Mouse (Mus musculus) kidney, embryonic 16.5 days (tissue): Measurements from ENCODE around the gene Spz1. TPM values are rescaled to one million over a fixed set of nuclear protein-coding genes. Genes with fewer than 3 reads are reported as not detected.

ENCODE experiments used
- ATAC-seq: fragments of 200-750 bp; cut with Nextera tagmentation; 2 replicates; pipeline ENCODE4 v1.8.0; 2017; ENCODE audit warnings: moderate TSS enrichment; ENCODE audit not compliant: low FRiP score, low TSS enrichment
- H3K27ac ChIP-seq: fragments of 300-500 bp; sonication (generic); 2 replicates; pipeline ENCODE4 v1.5.1; 2014; ENCODE audit warnings: low read length
- H3K27me3 ChIP-seq: fragments of 300-500 bp; sonication (generic); 2 replicates; pipeline ENCODE4 v1.6.1; 2014; ENCODE audit warnings: low read length, control low read depth, mixed read lengths; ENCODE audit not compliant: insufficient read depth
- H3K36me3 ChIP-seq: fragments of 300-500 bp; sonication (generic); 2 replicates; pipeline ENCODE4 v1.6.1; 2014; ENCODE audit warnings: low read length, control low read depth, mixed read lengths; ENCODE audit not compliant: insufficient read depth
- H3K4me1 ChIP-seq: fragments of 300-500 bp; sonication (generic); 2 replicates; pipeline ENCODE4 v1.6.1; 2014; ENCODE audit warnings: low read length, control low read depth, mixed read lengths; ENCODE audit not compliant: insufficient read depth
- H3K4me2 ChIP-seq: fragments of 300-500 bp; sonication (generic); replicated peaks from 2 replicates; pipeline ENCODE4 v1.6.1; 2014; ENCODE audit warnings: low read depth, low read length
- H3K4me3 ChIP-seq: fragments of 300-500 bp; sonication (generic); 2 replicates; pipeline ENCODE4 v1.5.1; 2014; ENCODE audit warnings: mild to moderate bottlenecking, low read length
- H3K9ac ChIP-seq: fragments of 300-500 bp; sonication (generic); replicated peaks from 2 replicates; pipeline ENCODE4 v1.6.1; 2014; ENCODE audit warnings: low read length
- H3K9me3 ChIP-seq: fragments of 300-500 bp; sonication (generic); 2 replicates; pipeline ENCODE4 v1.6.1; 2016; ENCODE audit warnings: low read length, control low read depth
- WGBS: fragments of 180-500 bp; shearing (Covaris S2); extraction: QIAGEN DNeasy Blood & Tissue Kit; methylation state at CpG from one replicate; pipeline ENCODE4 v1.1.7; 2014; 5-methylcytosine and 5-hydroxymethylcytosine counted together
- polyA plus RNA-seq: library from polyadenylated mRNA; unstranded; fragments of >200 nt; fragmentation: Nextera tagmentation; extraction: Ambion mirVana; gene quantifications from 2 replicates; pipeline ENCODE4 v1.2.1, GENCODE M21; 2015

Spz1 gene
- polyA plus RNA-seq, 1 experiment from 2014 or later, result not detected

DNA sequence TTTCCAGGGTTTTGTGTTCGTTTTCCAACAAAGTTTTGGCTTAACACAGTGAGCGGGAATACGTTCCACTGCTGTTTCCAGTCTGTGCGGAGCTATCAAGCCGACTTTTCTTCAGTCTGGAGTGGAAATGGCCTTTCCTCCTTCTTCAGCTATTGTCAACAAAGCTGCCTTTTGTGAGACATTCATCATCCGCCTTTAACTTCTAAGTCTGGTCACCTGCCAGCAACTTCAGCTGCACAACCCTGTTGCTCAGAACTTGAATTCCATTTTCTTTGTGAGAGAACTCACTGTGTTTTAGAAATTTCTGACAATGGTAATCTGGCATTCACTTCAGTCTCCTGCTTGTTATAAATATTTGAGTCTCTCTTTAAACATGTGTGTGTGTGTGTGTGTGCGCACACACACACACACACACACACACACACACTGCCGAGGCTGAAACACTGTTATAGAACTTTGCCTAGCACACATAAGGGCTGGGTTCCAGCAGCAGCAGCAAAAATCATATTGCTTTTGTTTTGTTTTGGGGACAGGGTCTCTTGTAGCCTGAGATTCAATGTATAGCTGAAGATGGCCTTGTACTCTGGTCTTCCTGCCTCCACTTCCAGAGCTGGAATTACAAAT lies 8.2 kb upstream of the Spz1 start:
- Histone ChIP-seq H3K4me1 (peaks cover 17% of the 10 kb centered on the region), H3K4me2 (no peak overlapping the region), H3K9ac (no peak overlapping the region), H3K9me3 (no peaks in the 10 kb centered on the region), H3K4me3 (no peak overlapping the region), H3K27ac (peak overlapping the region; percentile 73), H3K27me3 (no peaks in the 10 kb centered on the region), H3K36me3 (no peaks in the 10 kb centered on the region)
- WGBS, result 36% methylated on average over 8 of the region's 8 CpGs
- ATAC-seq, result no peak

DNA sequence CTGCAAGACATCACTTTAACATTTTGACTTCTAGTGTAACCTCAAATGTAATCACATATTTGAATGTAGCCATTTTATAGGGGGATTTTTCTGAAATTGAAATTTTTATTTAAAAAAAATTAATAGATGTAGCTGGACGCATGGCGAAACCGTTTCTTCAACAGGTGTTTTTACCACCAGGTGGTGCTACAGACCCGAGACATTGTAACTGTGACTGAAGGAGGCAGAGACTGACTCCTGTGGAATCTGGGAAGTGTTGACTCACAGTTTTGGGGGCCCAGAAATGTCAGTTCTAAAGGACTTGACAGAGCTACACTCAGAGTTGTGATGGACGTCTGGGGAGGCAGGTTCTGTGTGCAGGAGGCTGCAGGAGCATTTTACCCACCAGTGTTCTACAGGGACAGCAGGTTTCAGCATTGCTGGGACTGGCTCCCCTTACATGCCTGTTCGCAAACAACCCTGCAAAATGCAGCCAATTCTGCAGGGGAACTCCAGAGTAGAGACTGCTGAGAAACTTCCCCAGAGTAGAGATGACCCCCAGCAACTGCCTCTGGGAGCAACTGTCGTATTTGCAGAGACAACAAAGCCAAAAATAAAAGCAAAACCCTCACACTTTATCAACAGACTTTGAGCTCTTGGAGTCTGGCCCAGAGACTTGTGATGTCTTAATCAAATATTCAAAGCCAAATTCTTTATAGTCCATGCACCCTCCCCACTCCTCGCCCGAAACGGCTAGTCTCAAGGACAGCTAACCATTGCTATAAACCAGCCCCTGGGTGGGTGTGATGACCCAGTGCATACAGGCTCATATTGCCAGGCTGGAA lies 4.5 kb upstream of the Spz1 start:
- Histone ChIP-seq H3K36me3 (no peaks in the 10 kb centered on the region), H3K9ac (no peak overlapping the region), H3K27me3 (no peaks in the 10 kb centered on the region), H3K4me1 (peaks cover 8% of the 10 kb centered on the region; the same call in 1 of the 2 replicates), H3K9me3 (no peaks in the 10 kb centered on the region), H3K4me2 (no peak overlapping the region), H3K27ac (peak overlapping the region; percentile 11; the same call in 1 of the 2 replicates), H3K4me3 (no peak overlapping the region)
- 29% methylated on average over 10 of the region's 10 CpGs for WGBS
- peak; percentile 80; the same call in 1 of the 2 replicates for ATAC-seq

GRCm38 (mm10) chr13:92578210-92578609 lies 2.2 kb upstream of the Spz1 start:
- no peak overlapping the region for H3K4me2 ChIP-seq
- 70% methylated on average over 4 of the region's 4 CpGs for WGBS
- ATAC-seq, result no peak
- no peak overlapping the region for H3K27ac ChIP-seq
- no peak overlapping the region for H3K4me3 ChIP-seq
- no peak overlapping the region for H3K9ac ChIP-seq
- no peaks in the 10 kb centered on the region for H3K9me3 ChIP-seq
- no peaks in the 10 kb centered on the region for H3K27me3 ChIP-seq
- H3K36me3 ChIP-seq, result no peaks in the 10 kb centered on the region
- no peaks in the 10 kb centered on the region for H3K4me1 ChIP-seq

- ATAC-seq, result no peak
- Histone ChIP-seq H3K27me3 (no peaks in the 10 kb centered on the region), H3K27ac (no peak overlapping the region), H3K9me3 (no peaks in the 10 kb centered on the region), H3K4me2 (no peak overlapping the region), H3K4me1 (no peaks in the 10 kb centered on the region), H3K4me3 (no peak overlapping the region), H3K36me3 (no peaks in the 10 kb centered on the region), H3K9ac (no peak overlapping the region)
- 80% methylated on average over 6 of the region's 6 CpGs for WGBS
Observed at GRCm38 (mm10) chr13:92576688-92577087, 716 bp upstream of the Spz1 start.

DNA sequence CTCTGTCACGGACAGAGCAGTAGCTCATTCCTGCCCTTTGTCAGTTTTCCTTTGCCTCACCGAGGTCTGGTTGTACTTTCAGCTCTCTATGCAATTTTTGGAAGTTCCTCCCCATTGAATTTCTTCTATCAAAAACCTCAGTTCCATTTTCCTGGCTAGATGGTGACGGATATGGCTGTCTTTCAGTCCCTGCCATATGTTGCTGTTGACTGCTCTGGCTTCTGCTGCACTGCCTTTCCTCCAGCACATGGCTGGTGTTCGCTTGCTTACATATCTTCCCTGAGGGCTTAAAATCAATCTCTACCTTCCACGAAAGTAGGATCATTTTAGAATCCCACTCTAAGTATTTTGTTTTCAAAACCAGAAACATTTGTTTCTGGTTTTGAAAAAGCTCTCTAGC lies 16.5 kb downstream of the Spz1 start:
- no peaks in the 10 kb centered on the region for H3K36me3 ChIP-seq
- 75% methylated on average over 5 of the region's 5 CpGs for WGBS

GRCm38 (mm10) chr13:92557229-92557628 lies 18.7 kb downstream of the Spz1 start:
- 54% methylated on average over 2 of the region's 2 CpGs for WGBS
- ATAC-seq, result no peak
- Histone ChIP-seq H3K9me3 (no peaks in the 10 kb centered on the region), H3K27ac (no peak overlapping the region), H3K4me2 (no peak overlapping the region), H3K4me1 (no peaks in the 10 kb centered on the region), H3K27me3 (no peaks in the 10 kb centered on the region), H3K9ac (no peak overlapping the region), H3K4me3 (no peak overlapping the region), H3K36me3 (no peaks in the 10 kb centered on the region)

More for the DNA sequence above, 16.5 kb downstream of the Spz1 start:
- H3K4me1 ChIP-seq, result no peaks in the 10 kb centered on the region
- no peak overlapping the region for H3K27ac ChIP-seq
- no peak for ATAC-seq
- no peaks in the 10 kb centered on the region for H3K9me3 ChIP-seq
- H3K4me3 ChIP-seq, result no peak overlapping the region
- H3K4me2 ChIP-seq, result no peak overlapping the region
- no peak overlapping the region for H3K9ac ChIP-seq
- H3K27me3 ChIP-seq, result no peaks in the 10 kb centered on the region

DNA sequence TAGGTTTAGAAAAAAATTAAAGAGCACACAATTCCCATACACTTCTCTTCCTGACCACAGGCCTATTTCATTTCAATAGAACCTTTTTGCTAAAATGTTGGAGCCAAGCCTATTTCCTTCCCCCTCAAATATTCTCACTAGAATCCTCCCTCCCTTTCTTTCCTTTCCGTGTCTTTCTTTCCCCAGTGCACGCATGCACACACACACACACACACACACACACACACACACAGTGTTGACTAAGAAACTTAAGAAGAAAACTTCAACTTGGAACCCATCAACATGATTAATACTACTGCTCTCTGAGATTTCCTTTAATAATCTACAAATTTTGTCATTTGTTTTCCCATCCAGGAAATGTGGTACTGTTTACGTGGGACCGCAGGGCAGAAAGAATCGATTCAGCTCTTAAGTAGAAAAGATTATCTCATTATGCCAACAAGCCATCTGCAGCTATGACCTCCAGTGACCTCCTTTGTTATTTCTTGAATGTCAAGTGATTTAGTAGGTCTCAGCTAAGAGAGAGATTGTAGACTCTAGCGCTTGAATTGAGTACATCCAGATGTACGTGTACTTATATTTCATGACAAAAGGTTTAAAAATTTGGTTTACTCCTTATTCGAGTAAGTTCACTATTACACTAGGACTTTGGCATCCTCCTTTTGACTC lies 19.4 kb downstream of the Spz1 start:
- no peaks in the 10 kb centered on the region for H3K36me3 ChIP-seq
- H3K9me3 ChIP-seq, result peaks cover 5% of the 10 kb centered on the region
- no peak overlapping the region for H3K4me3 ChIP-seq
- H3K27ac ChIP-seq, result no peak overlapping the region
- H3K4me1 ChIP-seq, result no peaks in the 10 kb centered on the region
- ATAC-seq, result 0 out of 2 replicates have a peak, but pooled peaks have one; percentile 42
- H3K9ac ChIP-seq, result no peak overlapping the region
- no peaks in the 10 kb centered on the region for H3K27me3 ChIP-seq
- 19% methylated on average over 8 of the region's 8 CpGs for WGBS
- no peak overlapping the region for H3K4me2 ChIP-seq

DNA sequence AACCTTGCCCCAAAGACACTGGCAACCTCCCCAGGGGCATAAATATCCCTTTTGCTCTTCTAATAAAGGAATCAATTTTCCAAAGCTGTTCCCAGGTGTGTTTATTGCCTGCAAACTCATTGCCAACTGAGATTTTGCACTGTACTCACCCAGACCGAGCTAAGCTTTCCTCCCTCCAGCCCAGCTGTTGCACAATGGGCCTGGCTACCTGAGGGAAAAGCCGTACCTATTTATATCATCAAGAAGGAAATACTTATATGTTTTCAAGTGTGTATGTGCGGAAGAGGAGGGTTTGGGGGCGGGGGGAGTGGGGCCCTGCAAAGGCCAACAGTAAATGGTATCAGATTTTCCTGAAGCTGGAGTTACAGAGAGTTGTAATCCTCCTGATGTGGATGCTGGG lies 28.9 kb downstream of the Spz1 start:
- WGBS, result 71% methylated on average over 4 of the region's 4 CpGs
- ATAC-seq, result no peak
- Histone ChIP-seq H3K9me3 (peaks cover 23% of the 10 kb centered on the region), H3K4me1 (no peaks in the 10 kb centered on the region), H3K36me3 (0 out of 2 replicates have a peak, but pooled peaks cover 3% of the 10 kb centered on the region), H3K4me2 (no peak overlapping the region), H3K27ac (no peak overlapping the region), H3K27me3 (no peaks in the 10 kb centered on the region), H3K9ac (no peak overlapping the region), H3K4me3 (no peak overlapping the region)

GRCm38 (mm10) chr13:92540997-92541396 lies 35.0 kb downstream of the Spz1 start:
- peak; percentile 49; the same call in 1 of the 2 replicates for ATAC-seq
- no peak overlapping the region for H3K4me3 ChIP-seq

More at GRCm38 (mm10) chr13:92540997-92541396, 35.0 kb downstream of the Spz1 start:
- Histone ChIP-seq H3K9ac (no peak overlapping the region), H3K36me3 (no peaks in the 10 kb centered on the region), H3K4me2 (no peak overlapping the region), H3K9me3 (no peaks in the 10 kb centered on the region), H3K27ac (no peak overlapping the region), H3K27me3 (no peaks in the 10 kb centered on the region), H3K4me1 (no peaks in the 10 kb centered on the region)
- 87% methylated on average over 6 of the region's 6 CpGs for WGBS
